Mouse (Mus musculus) kidney, postnatal 25 days (tissue): ENCODE results near the gene Spata16.

Experiments
- DNase-seq, 2 experiments: peaks; one replicate each; pipeline ENCODE4 v3.0.0; 2021; ENCODE audit warnings: mixed read lengths in 2 of 2

Gene Spata16

DNA sequence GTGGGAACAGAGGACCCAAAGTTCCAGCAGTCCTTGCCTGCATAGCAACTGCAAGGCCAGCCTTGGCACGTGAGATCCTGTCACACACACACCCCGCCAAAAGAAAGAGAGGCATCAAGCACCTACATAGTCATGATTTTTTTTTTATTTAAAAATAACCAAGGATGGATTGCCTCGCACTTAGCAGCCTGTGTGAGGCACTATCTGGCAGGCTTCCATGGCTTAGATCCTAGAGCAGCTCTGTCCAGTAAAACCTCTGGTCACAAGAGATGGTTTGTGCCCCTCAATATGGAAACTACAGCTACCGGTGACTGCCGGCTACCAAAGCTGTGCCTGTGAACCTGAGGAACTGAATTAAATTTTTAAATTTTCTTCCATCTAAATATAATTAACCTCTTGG lies 195.5 kb downstream of the Spata16 start:
- DNase-seq = no peak

DNA sequence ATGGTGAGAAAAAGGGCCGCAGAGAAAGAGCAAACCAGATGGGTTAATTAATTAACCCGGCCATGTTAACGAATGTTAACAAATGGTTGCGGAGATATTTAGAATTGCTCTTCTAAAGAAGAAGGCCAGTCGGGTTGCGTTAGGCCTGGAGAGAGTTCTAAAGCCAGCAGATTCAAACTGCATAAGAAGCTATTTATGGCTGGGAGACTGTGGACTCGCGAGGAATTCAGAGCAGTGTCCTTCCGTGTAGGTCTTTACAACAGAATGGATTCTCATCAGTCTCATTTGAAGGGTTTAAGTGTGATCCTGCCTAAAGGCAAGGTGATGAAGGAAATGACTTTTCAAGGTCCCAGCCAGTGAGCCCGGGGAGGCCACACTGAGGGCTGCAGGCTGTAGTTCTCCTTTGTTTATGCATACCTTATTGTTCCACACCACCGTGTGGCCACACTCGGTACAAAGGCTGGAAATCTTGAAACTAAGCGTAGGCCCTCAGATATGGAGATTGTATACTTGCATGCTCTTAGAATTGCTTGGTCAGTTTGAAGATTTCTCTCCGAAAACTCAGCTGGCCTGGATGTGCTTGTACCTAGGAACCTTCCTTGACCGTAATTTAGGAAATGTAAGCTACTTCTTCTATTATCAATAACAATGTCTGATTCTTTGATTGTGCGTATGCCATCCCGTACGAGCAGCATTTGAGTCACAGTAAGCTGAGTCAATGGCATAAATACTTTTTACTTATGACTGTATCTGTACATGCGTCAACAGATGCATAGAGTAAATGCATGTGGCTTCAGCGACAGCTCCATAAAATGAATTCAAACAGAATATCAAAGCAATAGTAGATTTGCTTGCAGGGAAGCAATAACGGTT lies 197.0 kb downstream of the Spata16 start:
- DNase-seq = no peak

DNA sequence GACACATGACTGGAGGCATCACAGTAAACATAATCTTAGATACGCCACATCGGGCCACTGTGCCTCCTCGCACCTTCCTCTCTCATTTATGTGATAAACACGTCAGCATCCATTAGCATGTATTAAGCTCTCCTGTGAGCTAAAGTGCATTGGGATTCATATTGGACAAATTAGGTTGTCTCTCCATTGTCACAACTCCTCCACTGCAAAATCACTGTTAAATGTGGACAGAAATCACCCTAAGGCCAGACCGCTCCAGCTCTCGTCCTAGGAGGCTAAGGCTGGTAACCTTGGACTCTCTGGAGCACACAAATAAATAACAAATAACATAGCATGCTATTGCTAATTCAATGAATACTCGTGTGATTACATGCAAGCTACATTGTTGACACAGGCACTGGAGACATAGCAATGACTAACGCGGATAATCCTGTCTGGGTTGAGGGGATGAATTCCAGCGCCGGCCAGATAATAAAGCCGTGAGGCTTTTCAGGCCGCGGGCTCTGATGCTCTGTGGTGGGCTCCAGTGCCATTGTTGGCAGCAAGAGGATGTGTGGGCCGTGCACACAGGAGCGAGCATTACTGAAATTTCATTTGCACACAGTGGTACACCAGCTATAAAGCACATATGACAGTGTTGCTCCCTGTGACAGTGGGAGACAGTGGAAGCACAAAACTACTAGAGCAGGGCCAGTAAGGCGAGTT lies 197.8 kb downstream of the Spata16 start:
- DNase-seq = no peak

- no peak for DNase-seq
Observed at GRCm38 (mm10) chr3:26845041-26845440, 207.6 kb downstream of the Spata16 start.

DNA sequence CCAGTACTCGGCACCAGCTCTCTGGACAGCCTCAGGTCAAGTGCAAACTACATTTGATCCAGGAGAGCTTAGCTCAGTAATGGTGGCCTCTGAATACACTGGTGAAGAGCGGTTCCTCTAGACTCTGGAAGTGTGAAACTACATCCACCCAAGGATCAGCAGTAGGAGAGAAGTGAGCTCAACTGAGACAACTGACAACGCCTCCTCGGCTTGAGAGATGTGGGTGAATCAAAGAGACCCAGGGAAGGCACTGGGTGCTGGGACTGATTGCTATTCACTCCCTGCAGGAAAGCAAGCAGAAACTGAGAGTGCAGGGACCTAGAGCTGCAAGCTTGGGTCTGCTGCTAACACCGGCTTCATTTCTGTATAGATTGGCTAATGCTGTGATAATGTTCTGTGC lies 210.5 kb downstream of the Spata16 start:
- no peak for DNase-seq

GRCm38 (mm10) chr3:26850207-26850606 lies 212.8 kb downstream of the Spata16 start:
- DNase-seq = no peak

GRCm38 (mm10) chr3:26850691-26851563 lies 213.5 kb downstream of the Spata16 start:
- DNase-seq = no peak

DNA sequence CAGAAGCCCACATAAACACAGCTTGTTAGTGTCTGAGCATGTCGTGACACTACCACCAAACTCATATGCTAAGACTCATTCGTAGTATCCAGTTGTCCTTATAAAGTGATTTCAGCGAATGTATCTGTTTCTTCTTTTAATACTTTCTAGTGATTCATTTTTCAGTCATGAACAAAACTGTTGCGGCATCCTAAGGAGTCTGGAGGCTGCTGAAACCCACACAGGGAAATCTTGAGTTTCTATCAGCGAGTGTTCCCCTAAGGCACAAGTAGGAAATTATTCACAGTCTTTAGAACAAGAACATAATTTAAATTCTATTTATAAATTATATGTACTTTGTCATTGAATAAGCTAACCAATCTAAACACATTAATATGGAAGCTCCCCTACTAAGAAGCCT lies 216.1 kb downstream of the Spata16 start:
- DNase-seq = no peak

DNA sequence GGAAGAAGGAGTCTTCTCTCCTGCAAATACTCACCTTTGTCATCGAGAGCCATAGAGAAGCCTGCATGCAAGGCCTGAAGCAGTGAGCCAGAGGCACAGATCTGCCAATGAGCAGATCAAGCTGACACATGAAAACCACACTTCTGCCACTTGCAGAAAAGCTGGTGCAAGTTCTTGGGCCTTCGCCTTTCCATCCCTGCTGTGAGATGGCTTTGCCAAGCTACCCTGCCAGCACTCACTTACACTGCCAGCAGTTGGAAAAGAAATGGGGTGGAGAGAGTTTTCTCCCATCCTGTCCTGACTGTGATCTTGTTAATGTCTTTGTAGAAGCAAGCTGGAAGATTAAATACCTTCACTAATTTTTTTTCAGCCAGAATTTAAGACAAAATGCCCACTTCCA lies 237.3 kb downstream of the Spata16 start:
- DNase-seq = no peak

DNA sequence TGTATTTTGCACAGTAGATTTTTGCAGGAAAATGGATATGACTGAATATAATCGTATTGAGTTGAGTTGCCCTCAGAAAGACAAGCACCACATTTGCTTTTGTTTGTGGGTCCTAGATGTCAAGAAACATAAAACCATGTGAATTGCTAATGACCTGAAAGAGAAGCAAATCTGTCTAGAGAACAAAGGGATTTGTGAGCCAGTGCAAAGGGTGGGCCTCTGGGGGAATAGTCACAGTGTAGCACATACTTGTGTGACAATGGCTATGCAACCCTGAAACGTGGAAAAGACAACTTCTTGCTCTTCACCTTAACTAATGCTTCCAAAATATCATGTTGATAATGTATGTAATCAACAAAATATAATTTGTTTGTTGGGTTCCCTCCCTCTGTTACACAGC lies 239.9 kb downstream of the Spata16 start:
- no peak for DNase-seq

DNA sequence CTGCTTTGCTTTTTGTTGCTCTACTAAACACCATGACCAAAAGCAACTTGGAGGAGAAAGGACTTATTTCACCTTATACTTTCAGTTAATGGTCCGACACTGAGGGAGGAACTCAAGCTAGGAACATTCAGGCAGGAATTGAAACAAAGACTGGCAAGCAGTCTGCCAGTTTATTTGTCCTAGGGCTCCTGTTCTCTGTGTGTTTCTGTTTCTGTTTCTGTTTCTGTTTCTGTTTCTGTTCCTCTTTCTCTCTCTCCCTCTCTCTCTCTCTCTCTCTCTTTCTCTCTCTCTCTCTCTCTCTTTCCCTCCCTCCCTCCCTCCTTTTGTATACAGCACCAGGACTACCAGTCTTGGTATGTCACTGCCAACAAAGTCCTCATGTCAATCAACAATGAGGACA lies 279.2 kb downstream of the Spata16 start:
- DNase-seq = no peak

DNA sequence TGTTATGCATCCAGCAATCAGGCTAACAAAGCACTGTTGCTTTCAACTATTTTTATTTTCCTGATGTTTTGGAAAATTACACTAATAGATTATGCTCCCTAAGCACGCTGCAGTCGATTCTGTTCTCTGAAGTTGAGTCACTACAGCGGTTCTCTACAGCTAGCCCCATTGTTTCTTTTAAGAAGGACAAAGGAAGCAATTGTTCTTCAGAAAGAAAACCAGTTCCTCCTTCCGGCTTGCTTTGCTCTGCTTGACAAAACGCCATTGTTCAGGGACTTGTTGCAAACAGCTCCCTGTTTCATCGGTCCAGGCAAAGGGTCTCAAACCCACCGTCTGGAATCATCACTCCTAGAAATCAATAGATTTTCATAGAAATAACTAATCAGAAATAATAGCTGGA lies 283.6 kb downstream of the Spata16 start:
- DNase-seq = no peak

DNA sequence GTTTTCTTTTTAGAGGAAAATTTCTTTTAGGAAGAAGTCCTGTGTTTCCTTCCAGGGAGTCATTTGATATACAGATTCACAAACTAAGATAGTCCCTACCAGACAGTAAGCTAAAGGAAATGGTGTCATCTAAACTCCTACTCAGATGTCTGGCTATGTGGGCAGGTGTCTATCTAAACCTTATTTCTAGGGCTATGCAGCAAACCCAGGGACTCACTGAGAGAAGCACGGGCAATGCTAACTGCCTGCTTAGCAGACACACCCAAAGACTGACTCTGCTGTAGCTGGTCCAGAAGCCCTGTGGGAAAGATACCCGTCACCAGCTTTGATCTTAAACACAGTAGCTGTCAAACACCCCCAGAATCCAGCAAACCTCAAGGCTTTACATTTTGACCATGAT lies 284.2 kb downstream of the Spata16 start:
- DNase-seq = no peak

GRCm38 (mm10) chr3:26923391-26923790 lies 286.0 kb downstream of the Spata16 start:
- no peak for DNase-seq

- DNase-seq = no peak
Observed at GRCm38 (mm10) chr3:26924212-26924611, 286.8 kb downstream of the Spata16 start.

GRCm38 (mm10) chr3:26933079-26933478 lies 295.7 kb downstream of the Spata16 start:
- no peak for DNase-seq

- DNase-seq = no peak
Observed at GRCm38 (mm10) chr3:26936897-26937590, 299.6 kb downstream of the Spata16 start.

GRCm38 (mm10) chr3:26966776-26967175 lies 329.4 kb downstream of the Spata16 start:
- no peak for DNase-seq

- DNase-seq = no peak
Observed at GRCm38 (mm10) chr3:26968852-26969513, 331.6 kb downstream of the Spata16 start.

DNA sequence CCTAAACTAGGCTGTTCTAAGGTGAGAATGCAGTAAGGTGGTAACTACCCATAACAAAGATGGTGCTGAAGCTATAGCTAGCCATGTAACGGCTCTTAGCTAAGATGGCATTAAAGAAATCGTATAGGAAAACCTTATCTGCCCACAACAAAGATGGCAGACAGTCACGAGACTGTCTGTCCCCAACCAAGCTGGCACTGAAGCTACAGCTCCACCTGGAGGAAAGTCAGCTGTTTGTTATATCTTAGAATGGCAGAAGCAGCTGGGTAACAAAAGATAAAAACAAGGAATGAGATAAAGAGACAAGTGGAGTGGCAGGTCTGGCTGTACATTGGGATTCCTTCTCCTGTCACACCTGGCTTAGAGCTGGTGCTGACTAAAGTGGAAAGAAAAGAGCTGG lies 333.1 kb downstream of the Spata16 start:
- no peak for DNase-seq

DNA sequence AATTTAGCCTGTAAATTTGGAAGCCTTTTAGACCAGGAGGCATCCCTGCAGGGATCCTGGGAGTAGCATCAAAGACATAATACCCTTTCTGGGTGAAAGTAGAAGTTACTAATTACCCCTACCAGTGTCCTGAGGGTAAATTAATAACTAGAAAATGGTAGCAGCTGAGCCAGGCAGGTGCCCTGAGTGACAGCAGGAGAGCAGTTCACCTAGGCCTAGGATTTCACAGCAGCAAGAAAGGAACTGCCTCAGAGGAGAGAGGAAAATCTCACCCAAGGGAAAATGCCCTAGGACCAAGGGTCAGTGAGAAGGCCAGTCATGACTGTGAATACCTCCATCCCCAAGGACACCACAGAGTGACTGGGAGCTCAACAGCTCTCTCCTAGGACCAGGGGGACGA lies 333.9 kb downstream of the Spata16 start:
- peak in 1 of 2 experiments; percentile 4 for DNase-seq

DNA sequence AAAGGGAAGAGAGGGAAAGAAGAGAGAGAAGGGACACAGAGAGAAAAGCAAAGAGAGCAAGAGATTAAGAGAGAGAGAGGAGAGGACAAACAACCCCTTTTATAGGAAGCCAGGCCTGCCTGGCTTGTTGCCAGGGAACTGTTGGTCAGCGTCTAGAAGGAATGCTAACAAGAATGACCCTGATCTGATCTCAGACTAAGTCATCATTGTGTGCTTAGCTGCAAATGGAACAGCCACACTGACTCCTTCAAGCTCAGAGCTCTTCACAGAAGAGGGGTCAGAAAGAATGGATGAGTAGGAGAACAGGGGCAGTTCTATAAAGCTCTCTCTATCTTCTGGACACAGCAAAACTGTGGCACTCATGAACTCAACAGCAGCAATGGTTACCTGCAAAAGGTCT lies 334.7 kb downstream of the Spata16 start:
- peak; percentile 21 to 44 for DNase-seq
